Mouse (Mus musculus) limb, embryonic 10.5 days (tissue): Measurements from ENCODE around the gene Tha1. TPM values are rescaled to one million over a fixed set of nuclear protein-coding genes. Genes with fewer than 3 reads are reported as not detected.

Source experiments
- DNase-seq: peaks from one replicate; pipeline ENCODE4 v3.0.0-alpha.2; 2017; ENCODE audit warnings: low spot score
- H3K27ac ChIP-seq: fragments of 300-500 bp; sonication (generic); 2 replicates; pipeline ENCODE4 v1.5.1; 2016; ENCODE audit warnings: mild to moderate bottlenecking
- H3K27me3 ChIP-seq: fragments of 300-500 bp; sonication (generic); 2 replicates; pipeline ENCODE4 v1.6.1; 2016; ENCODE audit warnings: low read depth, mild to moderate bottlenecking; ENCODE audit not compliant: poor library complexity, severe bottlenecking
- H3K36me3 ChIP-seq: fragments of 300-500 bp; sonication (generic); 2 replicates; pipeline ENCODE4 v1.6.1; 2016; ENCODE audit warnings: mild to moderate bottlenecking, moderate library complexity
- H3K4me1 ChIP-seq: fragments of 300-500 bp; sonication (generic); 2 replicates; pipeline ENCODE4 v1.6.1; 2016
- H3K4me3 ChIP-seq: fragments of 300-500 bp; sonication (generic); 2 replicates; pipeline ENCODE4 v1.5.1; 2016; ENCODE audit warnings: mild to moderate bottlenecking, moderate library complexity
- H3K9me3 ChIP-seq: fragments of 300-500 bp; sonication (generic); replicated peaks from 2 replicates; pipeline ENCODE4 v1.6.1; 2016; ENCODE audit warnings: mild to moderate bottlenecking
- WGBS: fragments of 180-500 bp; shearing (Covaris S2); methylation state at CpG from one replicate; pipeline ENCODE4 v1.1.7; 2016; 5-methylcytosine and 5-hydroxymethylcytosine counted together
- polyA plus RNA-seq: library from polyadenylated mRNA; unstranded; fragments of >200 nt; fragmentation: Nextera tagmentation; extraction: Ambion mirVana; gene quantifications from 2 replicates; pipeline ENCODE4 v1.2.1, GENCODE M21; 2016

The Tha1 gene
- polyA plus RNA-seq, 1 experiment from 2014 or later = 2.4 TPM

DNA sequence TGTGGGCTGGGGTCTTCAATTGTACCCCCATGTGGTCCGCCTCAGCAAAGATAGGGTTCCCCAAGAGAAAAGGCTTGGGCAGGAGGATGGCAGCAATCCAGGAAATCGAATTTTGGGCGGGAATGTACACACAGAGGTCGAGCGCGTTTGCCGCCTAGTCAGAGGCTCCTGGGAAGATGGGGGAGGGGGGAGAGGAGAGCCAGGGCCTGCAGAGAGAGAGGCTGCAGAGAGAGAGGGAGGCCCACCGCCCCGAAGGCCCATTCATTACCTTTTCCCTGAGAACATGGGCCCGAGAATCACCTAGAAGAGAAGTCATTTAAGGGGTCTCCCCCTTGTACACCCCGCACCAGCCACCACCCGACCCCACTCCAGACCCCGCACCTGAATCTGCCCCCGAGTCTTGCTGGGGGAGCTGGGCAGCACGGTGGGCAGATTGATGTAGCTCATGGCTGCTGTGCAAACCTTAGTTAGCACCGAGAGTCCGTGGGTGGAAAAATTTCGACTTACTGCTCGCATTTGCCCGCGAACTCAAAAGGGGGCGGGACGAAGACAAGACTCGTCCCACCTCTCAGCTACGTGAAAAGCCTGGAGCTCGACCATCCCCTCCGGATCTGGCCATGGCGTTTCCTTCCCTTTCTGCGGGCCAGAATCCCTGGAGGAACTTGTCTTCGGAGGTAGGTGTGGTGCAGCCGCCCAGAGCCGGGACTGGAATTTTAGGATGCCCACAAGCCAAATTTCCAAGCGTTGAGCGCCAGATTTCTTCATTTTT is 47.8 kb downstream of the Tha1 start, which contains the start of the genes Afmid and Tk1:
Gene Afmid (plus strand): TSS at position 592 of the 769 bp plus-strand sequence.
Gene Tk1 (minus strand): TSS at position 760 of the 769 bp plus-strand sequence.
- Histone ChIP-seq H3K27ac (peak within 1 kb of the TSS; percentile 96), H3K9me3 (no peaks in the 10 kb centered on the region), H3K4me1 (peaks cover 63% of the 10 kb centered on the region), H3K27me3 (no peaks in the 10 kb centered on the region), H3K36me3 (peaks cover 39% of the 10 kb centered on the region), H3K4me3 (peak within 1 kb of the TSS; percentile 77)
- under 1% methylated on average over 34 of the region's 34 CpGs for WGBS
- DNase-seq = peak; percentile 90

GRCm38 (mm10) chr11:117824060-117824969 is 49.0 kb downstream of the Tha1 start:
- 35% methylated on average over 23 of the region's 23 CpGs for WGBS
- no peaks in the 10 kb centered on the region for H3K9me3 ChIP-seq
- peak overlapping the region; percentile 77 for H3K4me3 ChIP-seq
- peaks cover 51% of the 10 kb centered on the region for H3K36me3 ChIP-seq
- DNase-seq = peak; percentile 89
- no peaks in the 10 kb centered on the region for H3K27me3 ChIP-seq
- H3K27ac ChIP-seq = peak overlapping the region; percentile 96
- peaks cover 71% of the 10 kb centered on the region for H3K4me1 ChIP-seq

GRCm38 (mm10) chr11:117823411-117823810 is 49.9 kb downstream of the Tha1 start:
- Histone ChIP-seq H3K27ac (no peak overlapping the region), H3K4me3 (no peak overlapping the region), H3K27me3 (no peaks in the 10 kb centered on the region), H3K4me1 (peaks cover 70% of the 10 kb centered on the region), H3K36me3 (peaks cover 60% of the 10 kb centered on the region), H3K9me3 (no peaks in the 10 kb centered on the region)
- no peak for DNase-seq
- WGBS = 92% methylated on average over 6 of the region's 6 CpGs

DNA sequence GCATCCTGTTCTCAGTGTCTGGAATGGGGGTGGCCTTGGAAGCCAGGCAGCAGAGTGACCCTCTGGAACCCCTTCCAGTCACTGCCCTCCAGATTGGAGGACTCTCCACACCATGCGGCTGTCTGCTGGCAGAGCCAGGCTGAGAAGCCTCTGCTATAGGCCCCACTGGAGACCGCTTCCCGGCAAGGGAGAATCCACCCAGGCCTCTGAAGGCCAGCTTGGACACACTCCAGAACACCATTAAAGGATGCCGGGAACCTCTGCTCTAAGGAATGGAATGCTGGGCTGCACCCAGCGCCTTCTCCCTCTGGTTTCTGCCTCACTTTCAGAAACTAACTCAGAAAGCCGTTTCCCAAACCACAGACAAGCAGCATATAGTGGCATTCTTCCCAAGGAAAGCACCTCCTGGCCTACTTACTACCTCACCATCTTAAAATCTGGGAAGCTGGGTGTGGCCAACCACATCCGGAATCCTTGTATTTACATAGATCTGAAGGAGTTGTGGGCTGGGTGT is 50.5 kb downstream of the Tha1 start:
- H3K9me3 ChIP-seq = no peaks in the 10 kb centered on the region
- no peak overlapping the region for H3K4me3 ChIP-seq
- WGBS = 89% methylated on average over 7 of the region's 7 CpGs
- H3K27ac ChIP-seq = no peak overlapping the region
- no peaks in the 10 kb centered on the region for H3K27me3 ChIP-seq
- no peak for DNase-seq
- peaks cover 65% of the 10 kb centered on the region for H3K4me1 ChIP-seq
- H3K36me3 ChIP-seq = peaks cover 66% of the 10 kb centered on the region

DNA sequence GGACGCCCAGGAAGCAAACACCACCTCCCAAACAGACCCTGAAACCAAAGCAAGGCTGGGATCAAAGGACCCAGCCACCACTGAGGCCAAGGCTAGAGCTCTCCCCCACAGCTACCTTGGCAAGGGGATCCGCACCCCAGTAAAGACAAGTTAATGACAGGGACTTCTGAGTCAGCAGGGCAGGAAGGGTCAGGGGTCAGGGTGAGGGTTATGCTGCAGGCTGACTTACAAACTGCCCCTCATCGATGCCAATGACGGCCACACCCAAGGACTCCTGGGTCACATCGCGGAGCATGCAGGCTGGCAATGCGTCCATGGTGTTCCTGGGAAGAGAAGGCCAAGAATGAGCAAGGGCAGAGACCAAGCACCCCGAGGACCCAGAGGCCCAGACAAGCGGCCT is 51.4 kb downstream of the Tha1 start:
- WGBS = 92% methylated on average over 9 of the region's 9 CpGs
- H3K4me1 ChIP-seq = peaks cover 56% of the 10 kb centered on the region

DNA sequence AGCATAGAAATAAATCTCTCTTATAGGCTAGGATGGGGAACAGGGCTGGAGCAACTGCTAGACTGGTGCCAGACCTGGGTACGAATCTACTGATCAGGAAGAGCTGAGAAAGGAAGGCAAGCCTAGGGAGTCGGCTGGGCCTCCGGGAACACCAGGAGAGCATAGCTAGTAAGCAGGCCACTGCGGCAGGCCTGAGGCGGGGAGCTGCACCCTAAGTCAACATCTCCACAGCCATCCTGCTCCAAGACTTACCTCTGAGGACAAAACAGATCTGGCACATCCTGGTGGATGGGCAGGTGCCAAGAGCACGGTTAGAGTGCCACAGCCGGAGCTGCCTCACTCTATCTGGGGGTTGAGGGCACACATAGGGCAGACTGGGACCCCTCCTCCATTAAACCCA is 53.1 kb downstream of the Tha1 start:
- no peaks in the 10 kb centered on the region for H3K9me3 ChIP-seq
- no peaks in the 10 kb centered on the region for H3K27me3 ChIP-seq
- peaks cover 92% of the 10 kb centered on the region for H3K36me3 ChIP-seq
- no peak for DNase-seq
- H3K4me1 ChIP-seq = peaks cover 41% of the 10 kb centered on the region
- WGBS = 93% methylated on average over 7 of the region's 7 CpGs
- no peak overlapping the region for H3K4me3 ChIP-seq
- no peak overlapping the region for H3K27ac ChIP-seq

More for the DNA sequence above, 51.4 kb downstream of the Tha1 start:
- no peak for DNase-seq
- Histone ChIP-seq H3K4me3 (no peak overlapping the region), H3K36me3 (peaks cover 75% of the 10 kb centered on the region), H3K27me3 (no peaks in the 10 kb centered on the region), H3K27ac (no peak overlapping the region), H3K9me3 (no peaks in the 10 kb centered on the region)

GRCm38 (mm10) chr11:117819095-117819494 is 54.2 kb downstream of the Tha1 start:
- H3K4me3 ChIP-seq = no peak overlapping the region
- H3K9me3 ChIP-seq = no peaks in the 10 kb centered on the region
- H3K36me3 ChIP-seq = peaks cover 100% of the 10 kb centered on the region
- H3K27ac ChIP-seq = no peak overlapping the region
- 88% methylated on average over 8 of the region's 8 CpGs for WGBS
- no peak for DNase-seq
- H3K27me3 ChIP-seq = no peaks in the 10 kb centered on the region
- H3K4me1 ChIP-seq = peaks cover 31% of the 10 kb centered on the region

Other genes starting within 250 kb of the Tha1 start
- 11.4 and 14.1 TPM in 2 replicates for gene Tnrc6c, start 219.2 kb downstream of the Tha1 start, polyA plus RNA-seq
- 1.4 and 1.5 TPM in 2 replicates for gene Tmc8, start 91.4 kb downstream of the Tha1 start, polyA plus RNA-seq
- gene Tmc6, start 91.3 kb downstream of the Tha1 start, polyA plus RNA-seq = 25.1 and 28.2 TPM in 2 replicates
- 1.6 and 2.3 TPM in 2 replicates for gene 6030468B19Rik, start 75.8 kb downstream of the Tha1 start, polyA plus RNA-seq
- 0.23 and 0.58 TPM in 2 replicates for gene Gm20708, start 63.8 kb downstream of the Tha1 start, polyA plus RNA-seq
- gene Syngr2, start 63.8 kb downstream of the Tha1 start, polyA plus RNA-seq = 24.4 and 31.3 TPM in 2 replicates
- gene Afmid, start 47.6 kb downstream of the Tha1 start, polyA plus RNA-seq = 2.4 and 3.3 TPM in 2 replicates
- gene Tk1, start 47.4 kb downstream of the Tha1 start, polyA plus RNA-seq = 170 and 183 TPM in 2 replicates
- gene Birc5, start 24.2 kb downstream of the Tha1 start, polyA plus RNA-seq = 395 and 434 TPM in 2 replicates
- gene Tmem235, start 12.7 kb downstream of the Tha1 start, polyA plus RNA-seq = not detected in 2 replicates
- 11.2 and 13.2 TPM in 2 replicates for gene Socs3, start 96.6 kb upstream of the Tha1 start, polyA plus RNA-seq
- 47.1 and 47.4 TPM in 2 replicates for gene Pgs1, start 112.8 kb upstream of the Tha1 start, polyA plus RNA-seq